Mouse (Mus musculus): ENCODE data around the gene Kdm5d. TPM values are rescaled to one million over a fixed set of nuclear protein-coding genes. Genes with fewer than 3 reads are reported as not detected.

The Kdm5d gene
- polyA plus RNA-seq (2015; fragmentation: Nextera tagmentation; extraction: Ambion mirVana), result 12.6 TPM in 2 replicates

DNA sequence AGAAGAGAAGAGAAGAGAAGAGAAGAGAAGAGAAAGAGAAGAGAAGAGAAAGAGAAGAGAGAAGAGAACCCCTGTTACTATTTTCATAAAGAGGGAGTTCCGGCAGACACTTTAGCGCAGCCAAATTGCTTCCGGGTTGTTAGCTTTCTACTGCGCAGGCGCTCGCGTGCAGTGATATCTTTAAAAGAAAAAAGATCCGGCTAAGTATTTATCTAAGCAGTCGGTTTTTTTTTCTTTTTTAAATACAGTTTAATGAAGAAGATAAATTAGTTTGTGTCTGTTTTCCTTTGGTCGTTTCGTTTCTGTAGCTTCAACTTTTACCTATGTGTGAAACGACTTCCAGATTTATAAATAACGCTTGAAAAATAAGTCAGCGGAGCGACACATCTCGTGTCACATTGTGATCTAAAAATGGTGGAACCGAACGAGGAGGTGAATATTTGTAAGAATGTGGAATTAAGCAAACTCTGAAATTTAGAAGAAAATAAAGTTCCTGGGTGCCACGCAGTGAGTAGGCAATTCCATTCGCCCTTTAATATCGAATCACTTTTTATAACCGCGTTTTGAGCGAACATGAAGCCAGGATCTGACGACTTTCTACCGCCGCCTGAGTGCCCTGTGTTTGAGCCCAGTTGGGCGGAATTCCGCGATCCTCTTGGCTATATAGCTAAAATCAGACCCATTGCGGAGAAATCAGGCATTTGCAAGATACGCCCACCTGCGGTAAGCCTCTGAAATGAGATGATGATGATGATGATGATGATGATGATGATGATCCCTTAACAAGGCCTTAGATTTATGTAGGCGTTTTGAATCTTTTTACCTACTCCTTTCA, at the start of gene Kdm5d:
TSS of gene Kdm5d (plus strand) at position 396 of the 835 bp plus-strand sequence.
- Histone ChIP-seq H3K27me3 (ENCODE audit: insufficient read depth, low read length) (no peaks in the 10 kb centered on the region), H3K9ac (ENCODE audit: low read depth, low read length) (peak within 1 kb of the TSS; percentile 35; the same call in 1 of the 2 replicates), H3K9me3 (replicated peaks; ENCODE audit: low read length) (no peaks in the 10 kb centered on the region), H3K36me3 (ENCODE audit: insufficient read depth, low read length) (no peaks in the 10 kb centered on the region), H3K4me2 (ENCODE audit: low read length) (no peak within 1 kb of the TSS; the same call in 1 of the 2 replicates), H3K4me3 (replicated peaks; ENCODE audit: low read depth, low read length) (peak within 1 kb of the TSS; percentile 34), H3K27ac (no peak within 1 kb of the TSS), H3K4me1 (replicated peaks; ENCODE audit: insufficient read depth, low read length) (no peaks in the 10 kb centered on the region)
- ATAC-seq (replicated peaks; ENCODE audit: low FRiP score, low read depth) (no peak), DNase-seq (ENCODE audit: low spot score) (peak; percentile 81)
- 0% methylated on average over 12 of the region's 34 CpGs for WGBS
- TF ChIP-seq CTCF (IDR thresholded peaks at IDR 0.05; ENCODE audit: low read depth), result no peak

- ATAC-seq (replicated peaks; ENCODE audit: low FRiP score, low read depth), result no peak
- no peaks in the 10 kb centered on the region for H3K9me3 ChIP-seq (replicated peaks; ENCODE audit: low read length)
Measured at GRCm38 (mm10) chrY:872404-872803, 25.2 kb upstream of the Kdm5d start.

DNA sequence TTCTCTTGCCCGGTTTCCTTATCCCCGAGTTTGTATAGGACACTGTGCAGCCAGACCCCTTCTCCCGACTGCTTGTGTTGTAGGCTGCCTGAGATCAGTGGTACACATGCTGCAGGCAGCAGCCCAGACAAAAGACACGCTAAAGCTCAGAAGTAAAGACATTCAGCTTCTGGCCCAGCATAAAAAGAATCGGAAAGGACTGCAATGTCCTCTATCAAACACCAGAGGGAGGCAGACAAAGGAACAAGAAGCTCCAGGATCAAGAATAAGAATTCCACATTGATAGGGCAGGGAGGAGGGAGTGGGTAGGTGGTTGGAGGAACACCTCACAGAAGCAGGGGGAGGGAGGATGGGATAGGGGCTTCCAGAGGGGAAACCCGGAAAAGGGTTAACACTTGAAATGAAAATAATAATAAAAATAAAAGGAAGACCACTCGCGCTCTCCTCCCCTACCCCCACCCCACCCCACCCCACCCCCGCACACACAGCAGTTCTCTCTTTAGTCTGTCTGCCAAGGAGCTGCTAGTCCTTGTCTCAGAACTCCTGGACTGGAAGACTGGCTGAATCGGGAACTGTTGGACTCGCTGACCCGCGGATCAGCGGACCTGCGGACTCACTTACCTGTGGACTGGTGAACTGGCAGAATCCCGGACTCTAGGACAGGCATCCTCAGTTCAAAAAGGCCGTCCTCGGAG, 24.6 kb upstream of the Kdm5d start:
- ATAC-seq (replicated peaks; ENCODE audit: low FRiP score, low read depth) (no peak), DNase-seq (ENCODE audit: low spot score) (peak; percentile 64)
- H3K4me2 ChIP-seq (ENCODE audit: low read length), result peak overlapping the region; percentile 10; the same call in 1 of the 2 replicates
- no peaks in the 10 kb centered on the region for H3K4me1 ChIP-seq (replicated peaks; ENCODE audit: insufficient read depth, low read length)
- no peak overlapping the region for H3K27ac ChIP-seq
- H3K9me3 ChIP-seq (replicated peaks; ENCODE audit: low read length), result no peaks in the 10 kb centered on the region
- H3K4me3 ChIP-seq (replicated peaks; ENCODE audit: low read depth, low read length), result no peak overlapping the region
- H3K27me3 ChIP-seq (ENCODE audit: insufficient read depth, low read length), result no peaks in the 10 kb centered on the region
- TF ChIP-seq CTCF (IDR thresholded peaks at IDR 0.05; ENCODE audit: low read depth), result no peak
- H3K9ac ChIP-seq (ENCODE audit: low read depth, low read length), result no peak overlapping the region
- no peaks in the 10 kb centered on the region for H3K36me3 ChIP-seq (ENCODE audit: insufficient read depth, low read length)
- 0% methylated on average over 1 of the region's 18 CpGs for WGBS

More at GRCm38 (mm10) chrY:872404-872803, 25.2 kb upstream of the Kdm5d start:
- TF ChIP-seq CTCF (IDR thresholded peaks at IDR 0.05; ENCODE audit: low read depth), result no peak
- no peaks in the 10 kb centered on the region for H3K36me3 ChIP-seq (ENCODE audit: insufficient read depth, low read length)
- no peaks in the 10 kb centered on the region for H3K4me1 ChIP-seq (replicated peaks; ENCODE audit: insufficient read depth, low read length)
- no peaks in the 10 kb centered on the region for H3K27me3 ChIP-seq (ENCODE audit: insufficient read depth, low read length)
- DNase-seq (ENCODE audit: low spot score), result peak; percentile 0
- H3K9ac ChIP-seq (ENCODE audit: low read depth, low read length), result no peak overlapping the region
- H3K4me2 ChIP-seq (ENCODE audit: low read length), result no peak overlapping the region
- no peak overlapping the region for H3K27ac ChIP-seq
- H3K4me3 ChIP-seq (replicated peaks; ENCODE audit: low read depth, low read length), result no peak overlapping the region

Small RNA genes within 50 kb of the gene (microRNA-seq; reads per million reads assigned to microRNA genes)
- gene Gm47281, result not detected

Other genes starting within 250 kb of the Kdm5d start
- gene Zfy1, start 100.4 kb upstream of the Kdm5d start, polyA plus RNA-seq (2015; fragmentation: Nextera tagmentation; extraction: Ambion mirVana), result not detected in 2 replicates
- gene Uba1y, start 79.1 kb upstream of the Kdm5d start, polyA plus RNA-seq (2015; fragmentation: Nextera tagmentation; extraction: Ambion mirVana), result not detected in 2 replicates
- 75.2 and 76.0 TPM in 2 replicates for gene Eif2s3y, start 112.8 kb downstream of the Kdm5d start, polyA plus RNA-seq (2015; fragmentation: Nextera tagmentation; extraction: Ambion mirVana)